Comparison of ENCODE assay signal across 18 mouse cellular contexts in the genomic region with DNA sequence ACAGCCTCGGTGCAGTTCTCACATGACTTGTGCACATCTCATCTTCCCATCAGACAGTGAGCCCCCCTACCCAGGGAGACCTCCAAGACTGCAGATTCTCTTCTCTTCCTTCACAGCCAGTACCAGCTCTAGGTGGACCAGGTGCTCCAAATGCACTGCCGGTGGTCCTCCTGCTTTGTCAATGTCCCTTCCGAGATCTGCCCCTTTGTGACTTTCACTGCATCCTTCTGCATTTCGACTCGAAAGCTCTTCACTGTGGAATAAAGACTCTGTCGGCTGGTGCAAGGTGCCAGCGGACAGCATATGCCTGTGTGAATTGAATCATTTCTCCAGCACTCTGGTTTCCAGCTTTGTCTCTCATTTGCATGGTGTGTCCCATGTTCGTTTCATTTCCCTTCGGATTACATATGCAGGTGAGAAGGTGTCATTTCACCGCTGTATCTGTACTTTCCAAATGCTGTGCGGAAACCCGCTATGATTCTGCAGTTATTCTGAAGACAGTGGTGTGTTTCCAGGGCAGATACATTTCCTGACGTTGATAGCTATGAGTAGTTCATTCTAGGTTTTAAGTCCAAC. TPM values are rescaled to one million over a fixed set of nuclear protein-coding genes. Genes with fewer than 3 reads are reported as not detected.
DNase-seq lines count a peak whose midpoint lies in the region; ATAC-seq and TF ChIP-seq lines count a peak whose summit lies in the region.
"Had no signal": no experiment of that assay in that cellular context is flagged by ENCODE, and none has a peak within 500 bp of the region (broad histone marks: within the 10 kb centered on the region; RNA-seq: fewer than 3 reads in every experiment).

No protein-coding gene starts in this region.

- 68% methylated on average over 13 of the region's 13 CpGs for WGBS in hindbrain, embryonic 13.5 days
- 79% methylated on average over 13 of the region's 13 CpGs for WGBS in hindbrain, embryonic 11.5 days
- WGBS in midbrain, embryonic 10.5 days = 80% methylated on average over 13 of the region's 13 CpGs
- WGBS in midbrain, postnatal 0 days = 63% methylated on average over 13 of the region's 13 CpGs
- WGBS in neural tube, embryonic 13.5 days = 70% methylated on average over 13 of the region's 13 CpGs
- WGBS in neural tube, embryonic 15.5 days = 68% methylated on average over 13 of the region's 13 CpGs

- no peak overlapping the region for H3K4me2 ChIP-seq in hindbrain, embryonic 13.5 days
- no peak overlapping the region for H3K4me2 ChIP-seq in hindbrain, embryonic 11.5 days (replicated peaks; ENCODE audit: low read depth, low read length)
- H3K4me2 ChIP-seq in midbrain, postnatal 0 days (ENCODE audit: low read depth, low read length, poor library complexity, severe bottlenecking) = no peak overlapping the region; the same call in 1 of the 2 replicates
- H3K4me2 ChIP-seq in neural tube, embryonic 13.5 days = no peak overlapping the region
- H3K4me2 ChIP-seq in neural tube, embryonic 15.5 days = no peak overlapping the region

- TF ChIP-seq CTCF in midbrain, postnatal 0 days (IDR thresholded peaks at IDR 0.05) = no peak

- H3K9ac ChIP-seq in hindbrain, embryonic 13.5 days = no peak overlapping the region
- no peak overlapping the region for H3K9ac ChIP-seq in hindbrain, embryonic 11.5 days (ENCODE audit: low read depth, low read length)
- H3K9ac ChIP-seq in midbrain, postnatal 0 days (replicated peaks; ENCODE audit: low read length, poor library complexity, severe bottlenecking) = no peak overlapping the region
- H3K9ac ChIP-seq in neural tube, embryonic 13.5 days = no peak overlapping the region
- no peak overlapping the region for H3K9ac ChIP-seq in neural tube, embryonic 15.5 days (replicated peaks)
- H3K9ac ChIP-seq: heart, embryonic 15.5 days had no signal

- H3K9me3 ChIP-seq in hindbrain, embryonic 13.5 days = no peaks in the 10 kb centered on the region
- H3K9me3 ChIP-seq in hindbrain, embryonic 11.5 days (ENCODE audit: control insufficient read depth, low read length) = no peaks in the 10 kb centered on the region
- no peaks in the 10 kb centered on the region for H3K9me3 ChIP-seq in midbrain, embryonic 10.5 days (replicated peaks)
- H3K9me3 ChIP-seq in midbrain, postnatal 0 days (ENCODE audit: low read length) = no peaks in the 10 kb centered on the region
- no peaks in the 10 kb centered on the region for H3K9me3 ChIP-seq in neural tube, embryonic 13.5 days
- H3K9me3 ChIP-seq in neural tube, embryonic 15.5 days (replicated peaks) = no peaks in the 10 kb centered on the region
- H3K9me3 ChIP-seq: embryonic facial prominence, embryonic 10.5 days; forebrain, embryonic 10.5 days; heart, embryonic 10.5 days; heart, embryonic 15.5 days had no signal

- peaks cover 20% of the 10 kb centered on the region for H3K4me1 ChIP-seq in hindbrain, embryonic 13.5 days (replicated peaks)
- H3K4me1 ChIP-seq in hindbrain, embryonic 11.5 days (replicated peaks; ENCODE audit: control insufficient read depth, insufficient read depth, low read length) = no peaks in the 10 kb centered on the region
- H3K4me1 ChIP-seq in midbrain, embryonic 10.5 days = peaks cover 29% of the 10 kb centered on the region
- H3K4me1 ChIP-seq in midbrain, postnatal 0 days (ENCODE audit: insufficient read depth, low read length) = 0 out of 2 replicates have a peak, but pooled peaks cover 2% of the 10 kb centered on the region
- H3K4me1 ChIP-seq in neural tube, embryonic 13.5 days (replicated peaks) = peaks cover 25% of the 10 kb centered on the region
- peaks cover 14% of the 10 kb centered on the region for H3K4me1 ChIP-seq in neural tube, embryonic 15.5 days

- 0 out of 2 replicates have a peak overlapping the region, but pooled peaks have one; percentile 30 for H3K27ac ChIP-seq in hindbrain, embryonic 13.5 days
- no peak overlapping the region for H3K27ac ChIP-seq in hindbrain, embryonic 11.5 days (ENCODE audit: low read depth, low read length)
- H3K27ac ChIP-seq in midbrain, embryonic 10.5 days (replicated peaks) = peak overlapping the region; percentile 28; the same call in 1 of the 2 replicates
- no peak overlapping the region for H3K27ac ChIP-seq in midbrain, postnatal 0 days (ENCODE audit: low read depth, low read length)
- H3K27ac ChIP-seq in neural tube, embryonic 13.5 days (replicated peaks) = 0 out of 2 replicates have a peak overlapping the region, but pooled peaks have one; percentile 25
- no peak overlapping the region for H3K27ac ChIP-seq in neural tube, embryonic 15.5 days (replicated peaks)
- H3K27ac ChIP-seq: heart, embryonic 15.5 days had no signal

- DNase-seq in hindbrain, embryonic 11.5 days (ENCODE audit: low spot score) = no peak
- DNase-seq in midbrain, embryonic 10.5 days (ENCODE audit: low spot score) = no peak
- no peak for DNase-seq in midbrain, postnatal 0 days (ENCODE audit: low spot score)
- DNase-seq: adrenal gland, adult 2 months; adrenal gland, postnatal 25 days; cerebellum, adult 2 months; cerebellum, postnatal 10 days; gastrocnemius, adult 2 months; gastrocnemius, postnatal 25 days; heart, adult 18-20 months; heart, postnatal 14 days had no signal

- H3K27me3 ChIP-seq in hindbrain, embryonic 13.5 days = 0 out of 2 replicates have a peak, but pooled peaks cover 3% of the 10 kb centered on the region
- H3K27me3 ChIP-seq in hindbrain, embryonic 11.5 days (ENCODE audit: control insufficient read depth, insufficient read depth, low read length) = no peaks in the 10 kb centered on the region
- peaks cover 31% of the 10 kb centered on the region for H3K27me3 ChIP-seq in midbrain, embryonic 10.5 days (ENCODE audit: low read depth, poor library complexity, severe bottlenecking)
- no peaks in the 10 kb centered on the region for H3K27me3 ChIP-seq in midbrain, postnatal 0 days (ENCODE audit: insufficient read depth, low read length)
- no peaks in the 10 kb centered on the region for H3K27me3 ChIP-seq in neural tube, embryonic 13.5 days
- H3K27me3 ChIP-seq in neural tube, embryonic 15.5 days (replicated peaks) = no peaks in the 10 kb centered on the region

- no peaks in the 10 kb centered on the region for H3K36me3 ChIP-seq in hindbrain, embryonic 13.5 days
- H3K36me3 ChIP-seq in hindbrain, embryonic 11.5 days (ENCODE audit: control insufficient read depth, insufficient read depth, low read length) = no peaks in the 10 kb centered on the region
- no peaks in the 10 kb centered on the region for H3K36me3 ChIP-seq in midbrain, embryonic 10.5 days
- H3K36me3 ChIP-seq in midbrain, postnatal 0 days (ENCODE audit: insufficient read depth, low read length) = no peaks in the 10 kb centered on the region
- no peaks in the 10 kb centered on the region for H3K36me3 ChIP-seq in neural tube, embryonic 13.5 days
- H3K36me3 ChIP-seq in neural tube, embryonic 15.5 days = no peaks in the 10 kb centered on the region
- H3K36me3 ChIP-seq: embryonic facial prominence, embryonic 10.5 days; forebrain, embryonic 10.5 days; heart, embryonic 10.5 days; heart, embryonic 15.5 days had no signal

- H3K4me3 ChIP-seq in hindbrain, embryonic 13.5 days = no peak overlapping the region
- H3K4me3 ChIP-seq in hindbrain, embryonic 11.5 days (ENCODE audit: low read depth, low read length) = no peak overlapping the region
- H3K4me3 ChIP-seq in midbrain, embryonic 10.5 days = no peak overlapping the region
- no peak overlapping the region for H3K4me3 ChIP-seq in midbrain, postnatal 0 days (ENCODE audit: low read depth, low read length)
- no peak overlapping the region for H3K4me3 ChIP-seq in neural tube, embryonic 13.5 days
- no peak overlapping the region for H3K4me3 ChIP-seq in neural tube, embryonic 15.5 days (replicated peaks)
- H3K4me3 ChIP-seq: gastrocnemius, adult 2 months had no signal

- no peak for ATAC-seq in hindbrain, embryonic 13.5 days (ENCODE audit: low FRiP score)
- ATAC-seq in hindbrain, embryonic 11.5 days (ENCODE audit: low FRiP score) = no peak
- ATAC-seq in midbrain, postnatal 0 days (ENCODE audit: low FRiP score) = no peak
- ATAC-seq in neural tube, embryonic 13.5 days (ENCODE audit: low read depth) = no peak
- no peak for ATAC-seq in neural tube, embryonic 15.5 days (ENCODE audit: low FRiP score)

RNA-seq across cellular contexts. Expression of a gene that starts 32.1 kb away (rescaled TPM):
- polyA plus RNA-seq in hindbrain, embryonic 13.5 days (2015; fragmentation: Nextera tagmentation; extraction: Ambion mirVana) = 46.8 and 46.9 TPM in 2 replicates
- 19.0 and 29.8 TPM in 2 replicates for polyA plus RNA-seq in hindbrain, embryonic 11.5 days (2014; fragmentation: Nextera tagmentation; extraction: Ambion mirVana)
- 14.8 and 16.4 TPM in 2 replicates for polyA plus RNA-seq in midbrain, embryonic 10.5 days (2016; fragmentation: Nextera tagmentation; extraction: Ambion mirVana)
- 99.2 and 116 TPM in 2 replicates for total RNA-seq in midbrain, postnatal 0 days (2014; rRNA removed)
- polyA plus RNA-seq in midbrain, postnatal 0 days (2015; fragmentation: Nextera tagmentation; extraction: Ambion mirVana) = 43.0 and 54.4 TPM in 2 replicates
- polyA plus RNA-seq in neural tube, embryonic 13.5 days (2015; fragmentation: Nextera tagmentation; extraction: Ambion mirVana) = 47.9 and 57.3 TPM in 2 replicates
- 63.0 and 65.5 TPM in 2 replicates for polyA plus RNA-seq in neural tube, embryonic 15.5 days (2015; fragmentation: Nextera tagmentation; extraction: Ambion mirVana)

Comparison
In these comparisons a context has a peak if more than half of its experiments do, and no peak if none do; other contexts are left out.
1. H3K27ac ChIP-seq: peak in hindbrain, embryonic 13.5 days (single experiment), midbrain, embryonic 10.5 days (single experiment) and neural tube, embryonic 13.5 days (single experiment); none in hindbrain, embryonic 11.5 days (single experiment), midbrain, postnatal 0 days (single experiment) and neural tube, embryonic 15.5 days (single experiment).